Mouse (Mus musculus) embryonic facial prominence, embryonic 11.5 days (tissue): ENCODE results near the gene Med19. TPM values are rescaled to one million over a fixed set of nuclear protein-coding genes. Genes with fewer than 3 reads are reported as not detected.
"Not testable (repeated sequence)": the region's sequence is repeated elsewhere in the genome, so short reads cannot be mapped to it uniquely, and the experiment has no call there.

Experiments used
- ATAC-seq: fragments of 200-750 bp; cut with Nextera tagmentation; replicated peaks from 2 replicates; pipeline ENCODE4 v1.8.0; 2017; ENCODE audit warnings: low read depth; ENCODE audit not compliant: insufficient number of reproducible peaks, low FRiP score, low TSS enrichment
- DNase-seq: peaks from one replicate; pipeline ENCODE4 v3.0.0-alpha.2; 2015; ENCODE audit warnings: low spot score
- H3K27ac ChIP-seq: fragments of 300-500 bp; sonication (generic); replicated peaks from 2 replicates; pipeline ENCODE4 v1.5.1; 2014; ENCODE audit warnings: mild to moderate bottlenecking, low read depth, low read length, control low read depth
- H3K27me3 ChIP-seq: fragments of 300-500 bp; sonication (generic); 2 replicates; pipeline ENCODE4 v1.6.1; 2014; ENCODE audit warnings: mild to moderate bottlenecking, low read length, moderate library complexity, mixed read lengths; ENCODE audit not compliant: control insufficient read depth, insufficient read depth
- H3K36me3 ChIP-seq: fragments of 300-500 bp; sonication (generic); replicated peaks from 2 replicates; pipeline ENCODE4 v1.6.1; 2014; ENCODE audit warnings: low read depth, mild to moderate bottlenecking, low read length, moderate library complexity, mixed read lengths; ENCODE audit not compliant: control insufficient read depth, insufficient read depth
- H3K4me1 ChIP-seq: fragments of 300-500 bp; sonication (generic); 2 replicates; pipeline ENCODE4 v1.6.1; 2014; ENCODE audit warnings: low read length, mixed read lengths; ENCODE audit not compliant: control insufficient read depth, insufficient read depth
- H3K4me2 ChIP-seq: fragments of 300-500 bp; sonication (generic); 2 replicates; pipeline ENCODE4 v1.6.1; 2014; ENCODE audit warnings: low read depth, mild to moderate bottlenecking, control low read depth, low read length, moderate library complexity
- H3K4me3 ChIP-seq: fragments of 300-500 bp; sonication (generic); 2 replicates; pipeline ENCODE4 v1.5.1; 2014; ENCODE audit warnings: low read depth, low read length, control low read depth
- H3K9ac ChIP-seq: fragments of 300-500 bp; sonication (generic); replicated peaks from 2 replicates; pipeline ENCODE4 v1.6.1; 2014; ENCODE audit warnings: mild to moderate bottlenecking, control low read depth, low read length
- H3K9me3 ChIP-seq: fragments of 300-500 bp; sonication (generic); replicated peaks from 2 replicates; pipeline ENCODE4 v1.6.1; 2016; ENCODE audit warnings: mild to moderate bottlenecking, low read length, inconsistent platforms, mixed read lengths; ENCODE audit not compliant: control insufficient read depth
- WGBS: fragments of 180-500 bp; shearing (Covaris S2); extraction: QIAGEN DNeasy Blood & Tissue Kit; methylation state at CpG from one replicate; pipeline ENCODE4 v1.1.7; 2014; 5-methylcytosine and 5-hydroxymethylcytosine counted together
- polyA plus RNA-seq: library from polyadenylated mRNA; unstranded; fragments of >200 nt; fragmentation: Nextera tagmentation; extraction: Ambion mirVana; gene quantifications from 2 replicates; pipeline ENCODE4 v1.2.1, GENCODE M21; 2014

The Med19 gene
- polyA plus RNA-seq, 1 experiment from 2014 or later: 68.2 TPM

DNA sequence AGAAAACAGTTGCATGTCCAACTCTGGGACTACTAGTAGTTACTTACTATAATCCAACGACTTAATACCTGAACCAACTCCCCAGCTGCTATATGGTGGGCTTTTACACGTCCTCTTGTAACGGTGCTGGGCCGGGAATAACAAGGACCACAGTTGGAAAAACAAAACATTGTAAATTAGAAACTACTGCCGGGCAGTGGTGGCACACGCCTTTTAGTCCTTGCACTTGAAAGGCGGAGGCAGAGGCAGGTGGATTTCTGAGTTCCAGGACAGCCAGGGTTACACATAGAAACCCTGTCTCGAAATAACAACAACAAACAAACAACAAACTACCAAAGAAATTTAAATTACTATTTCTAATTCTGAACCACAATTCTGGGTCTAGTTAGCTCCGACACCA is 48.5 kb downstream of the Med19 start:
- ATAC-seq (0 out of 2 replicates have a peak, but pooled peaks have one; percentile 7), DNase-seq (no peak)
- Histone ChIP-seq H3K4me2 (peak overlapping the region; percentile 76), H3K4me1 (no peaks in the 10 kb centered on the region), H3K9ac (peak overlapping the region; percentile 62), H3K9me3 (no peaks in the 10 kb centered on the region), H3K27ac (no peak overlapping the region), H3K36me3 (peaks cover 4% of the 10 kb centered on the region), H3K4me3 (peak overlapping the region; percentile 58), H3K27me3 (no peaks in the 10 kb centered on the region)
- WGBS: 4% methylated on average over 9 of the region's 9 CpGs

DNA sequence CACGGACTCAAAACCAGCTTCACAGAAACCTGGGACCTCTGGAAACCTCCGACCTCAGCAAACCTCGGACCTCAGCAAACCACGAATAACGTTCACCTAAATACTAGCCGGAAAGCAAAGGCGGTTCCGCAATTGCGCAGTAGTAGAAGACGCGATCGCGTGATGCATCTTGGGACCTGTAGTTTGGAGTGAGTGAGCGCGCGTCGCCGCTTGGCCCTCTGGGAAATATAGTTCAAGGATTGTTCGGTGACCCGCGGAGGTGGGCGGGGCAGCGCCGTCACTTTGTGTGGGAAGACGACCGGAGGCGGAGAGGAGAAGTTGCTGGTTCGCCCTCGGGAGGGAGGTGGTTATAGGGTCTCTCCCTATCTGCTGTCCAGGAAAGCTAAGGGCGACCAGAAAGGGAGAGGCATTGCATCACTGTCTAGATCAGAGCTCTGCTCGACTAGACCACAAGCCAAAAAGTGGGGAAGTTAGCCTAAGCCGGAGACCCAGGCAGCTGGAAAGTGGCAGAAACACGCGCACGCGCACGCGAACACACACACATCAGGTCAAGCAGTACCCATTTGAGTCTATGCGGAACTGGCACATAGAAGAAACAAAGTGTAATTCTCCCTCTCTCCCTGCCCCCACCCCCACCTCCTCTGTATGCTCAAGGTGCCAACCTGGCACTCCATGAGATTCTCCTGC is 49.1 kb downstream of the Med19 start, which contains the start of gene Clp1:
Gene Clp1, minus strand, starts transcription at position 179 of the 687 bp plus-strand sequence.
- peak within 1 kb of the TSS; percentile 58 for H3K4me3 ChIP-seq
- H3K4me1 ChIP-seq: no peaks in the 10 kb centered on the region
- no peaks in the 10 kb centered on the region for H3K9me3 ChIP-seq
- H3K27me3 ChIP-seq: no peaks in the 10 kb centered on the region
- WGBS: under 1% methylated on average over 39 of the region's 39 CpGs
- peak within 1 kb of the TSS; percentile 62 for H3K9ac ChIP-seq
- ATAC-seq: peak; percentile 94
- H3K27ac ChIP-seq: no peak within 1 kb of the TSS
- DNase-seq: peak; percentile 99
- peaks cover 4% of the 10 kb centered on the region for H3K36me3 ChIP-seq
- peak within 1 kb of the TSS; percentile 76 for H3K4me2 ChIP-seq

DNA sequence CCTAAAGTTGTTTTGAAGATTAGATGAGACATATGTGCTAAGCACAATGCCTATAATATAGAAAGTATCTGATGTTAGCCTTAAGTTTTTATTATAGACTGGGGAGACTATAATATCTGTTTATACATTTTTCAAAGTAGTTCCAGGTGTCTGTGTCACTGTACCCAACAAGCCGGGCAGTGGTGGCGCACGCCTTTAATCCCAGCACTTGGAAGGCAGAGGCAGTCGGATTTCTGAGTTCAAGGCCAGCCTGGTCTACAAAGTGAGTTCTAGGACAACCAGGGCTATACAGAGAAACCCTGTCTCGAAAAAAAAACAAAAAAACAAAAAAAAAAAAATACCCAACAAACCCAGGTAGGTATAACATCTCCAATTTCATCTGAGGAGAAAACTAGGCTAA is 50.0 kb downstream of the Med19 start:
- 76% methylated on average over 5 of the region's 5 CpGs for WGBS
- H3K4me3 ChIP-seq, H3K36me3 ChIP-seq, H3K27me3 ChIP-seq, H3K27ac ChIP-seq, ATAC-seq, H3K4me1 ChIP-seq, H3K9ac ChIP-seq, H3K4me2 ChIP-seq, DNase-seq, H3K9me3 ChIP-seq: not testable (repeated sequence)

DNA sequence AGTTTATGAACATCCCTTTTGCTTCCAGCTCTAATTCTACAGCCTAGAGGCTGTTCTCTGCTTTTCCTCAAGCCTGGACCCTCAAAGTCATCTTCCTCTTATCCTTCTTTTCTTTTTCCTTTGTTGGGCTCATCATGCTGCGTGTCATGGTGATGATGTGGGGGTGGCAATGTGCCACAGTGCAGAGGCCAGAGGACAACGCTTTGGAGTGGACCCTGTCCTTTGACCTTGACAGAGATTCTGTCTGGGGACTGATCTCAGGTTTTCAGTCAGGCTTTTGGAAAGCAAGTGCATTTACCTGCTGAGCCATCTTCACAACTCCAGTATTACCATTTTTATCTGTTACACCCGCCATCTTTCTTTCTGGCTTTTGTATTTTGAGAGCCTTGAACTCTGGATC is 53.0 kb downstream of the Med19 start:
- Histone ChIP-seq H3K9ac (no peak overlapping the region), H3K4me2 (no peak overlapping the region), H3K4me1 (no peaks in the 10 kb centered on the region; the same call in 1 of the 2 replicates), H3K4me3 (no peak overlapping the region), H3K9me3 (no peaks in the 10 kb centered on the region), H3K27ac (no peak overlapping the region), H3K36me3 (no peaks in the 10 kb centered on the region), H3K27me3 (no peaks in the 10 kb centered on the region)
- WGBS: 83% methylated on average over 3 of the region's 3 CpGs
- ATAC-seq (no peak), DNase-seq (no peak)

DNA sequence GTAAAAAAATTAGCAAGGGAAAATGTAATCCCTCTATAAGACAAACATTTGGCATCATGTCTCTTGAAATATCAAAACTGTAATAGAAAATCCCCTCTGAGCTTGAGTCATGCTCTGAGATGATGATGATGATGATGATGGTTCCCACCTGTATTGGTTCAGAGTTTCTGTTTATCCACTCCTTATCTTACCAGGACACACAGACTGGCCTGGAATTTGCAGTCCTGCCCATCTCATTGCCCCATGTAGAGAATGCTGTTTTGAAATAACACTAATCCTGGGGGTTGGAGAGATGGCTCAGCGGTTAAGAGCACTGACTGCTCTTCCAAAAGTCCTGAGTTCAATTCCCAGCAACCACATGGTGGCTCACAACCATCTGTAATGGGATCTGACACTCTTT is 54.2 kb downstream of the Med19 start:
- H3K27ac ChIP-seq: no peak overlapping the region
- no peak for ATAC-seq
- no peaks in the 10 kb centered on the region for H3K27me3 ChIP-seq
- DNase-seq: no peak
- H3K4me3 ChIP-seq: no peak overlapping the region
- no peak overlapping the region for H3K4me2 ChIP-seq
- H3K4me1 ChIP-seq: no peaks in the 10 kb centered on the region; the same call in none of the 2 replicates
- H3K9me3 ChIP-seq: no peaks in the 10 kb centered on the region
- H3K36me3 ChIP-seq: no peaks in the 10 kb centered on the region
- no peak overlapping the region for H3K9ac ChIP-seq
- 58% methylated on average over 1 of the region's 1 CpGs for WGBS

DNA sequence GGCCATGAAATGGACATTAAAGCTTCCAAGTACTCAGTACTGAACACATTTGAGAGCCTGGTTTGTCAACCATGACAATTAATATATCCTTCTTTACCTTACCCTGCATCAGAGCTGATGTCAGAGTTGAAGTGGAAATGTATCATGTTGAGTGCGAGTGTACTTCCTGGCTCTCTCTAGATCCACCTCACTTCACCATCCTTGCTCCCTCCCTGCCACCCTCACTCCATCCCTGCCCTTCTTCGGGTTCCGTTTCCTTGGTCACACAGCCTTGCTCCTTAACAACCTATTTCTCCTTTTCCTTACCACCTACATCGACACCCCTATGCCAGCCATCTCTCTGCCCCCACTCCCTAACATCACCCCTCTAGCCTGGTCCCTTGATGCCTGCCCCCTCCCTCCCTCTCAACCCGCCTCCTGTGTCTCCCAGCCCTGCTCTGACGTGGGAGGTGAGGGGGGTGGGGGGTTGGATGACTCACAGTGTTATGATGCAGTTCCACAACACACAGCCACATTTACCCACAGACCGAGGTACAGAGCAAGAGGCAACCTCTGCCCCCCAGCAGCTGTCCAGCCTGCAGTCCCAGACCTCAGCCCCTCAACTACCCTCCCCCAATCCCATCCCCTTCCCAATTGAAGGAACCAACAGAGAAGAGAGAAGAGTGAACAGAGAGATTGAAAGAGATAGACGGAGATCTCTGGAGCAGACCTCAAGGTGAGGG is 55.5 kb downstream of the Med19 start, which contains the start of gene Ypel4:
Gene Ypel4, plus strand, starts transcription at position 480 of the 722 bp plus-strand sequence.
- WGBS: 2% methylated on average over 8 of the region's 8 CpGs

DNA sequence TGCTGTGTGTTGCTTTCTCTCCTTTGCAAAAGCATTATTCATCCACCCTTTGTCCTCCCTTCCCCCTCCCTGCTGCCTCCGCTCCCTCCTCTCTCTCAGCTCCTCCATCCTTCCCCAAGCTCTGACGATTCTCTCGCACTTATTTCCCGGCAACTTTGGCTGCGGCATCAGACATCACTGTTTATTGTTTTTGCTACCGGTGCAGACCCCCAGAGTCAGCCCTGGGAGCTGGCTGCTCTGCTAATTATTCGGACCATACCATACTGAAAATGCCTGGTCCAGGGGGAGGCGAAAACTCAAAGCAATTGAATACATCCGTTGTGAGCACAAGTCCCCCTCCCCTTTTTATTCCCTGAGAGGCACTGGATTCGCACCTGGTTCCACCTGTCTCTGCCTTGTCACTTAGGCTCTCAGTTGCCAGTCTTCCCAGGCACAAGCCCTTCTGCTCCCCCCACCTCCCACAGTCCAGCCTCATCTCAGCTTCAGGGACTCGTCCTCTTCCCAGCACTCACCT is 56.2 kb downstream of the Med19 start:
- DNase-seq: peak; percentile 73
- no peaks in the 10 kb centered on the region; the same call in none of the 2 replicates for H3K4me1 ChIP-seq
- 0 out of 2 replicates have a peak, but pooled peaks have one; percentile 2 for ATAC-seq
- H3K27ac ChIP-seq: peak overlapping the region; percentile 52
- peak overlapping the region; percentile 77 for H3K9ac ChIP-seq
- H3K4me3 ChIP-seq: peak overlapping the region; percentile 46
- H3K27me3 ChIP-seq: no peaks in the 10 kb centered on the region
- H3K4me2 ChIP-seq: peak overlapping the region; percentile 76
- WGBS: under 1% methylated on average over 11 of the region's 11 CpGs
- no peaks in the 10 kb centered on the region for H3K9me3 ChIP-seq
- H3K36me3 ChIP-seq: no peaks in the 10 kb centered on the region

More for the DNA sequence above, 55.5 kb downstream of the Med19 start, which contains the start of gene Ypel4:
- peak; percentile 62 for DNase-seq
- H3K36me3 ChIP-seq: no peaks in the 10 kb centered on the region
- H3K9me3 ChIP-seq: no peaks in the 10 kb centered on the region
- ATAC-seq: peak; percentile 36
- H3K4me3 ChIP-seq: peak within 1 kb of the TSS; percentile 46
- H3K4me2 ChIP-seq: peak within 1 kb of the TSS; percentile 76
- no peaks in the 10 kb centered on the region for H3K27me3 ChIP-seq
- H3K9ac ChIP-seq: peak within 1 kb of the TSS; percentile 77
- H3K4me1 ChIP-seq: no peaks in the 10 kb centered on the region; the same call in none of the 2 replicates
- H3K27ac ChIP-seq: peak within 1 kb of the TSS; percentile 52
